Mouse (Mus musculus): ENCODE data around the gene Vmn1r231. TPM values are rescaled to one million over a fixed set of nuclear protein-coding genes. Genes with fewer than 3 reads are reported as not detected.

Gene Vmn1r231
- total RNA-seq (2021), result not detected
- long read RNA-seq, experiment 1, result 0 reads
- long read RNA-seq, experiment 2, result 0 reads

DNA sequence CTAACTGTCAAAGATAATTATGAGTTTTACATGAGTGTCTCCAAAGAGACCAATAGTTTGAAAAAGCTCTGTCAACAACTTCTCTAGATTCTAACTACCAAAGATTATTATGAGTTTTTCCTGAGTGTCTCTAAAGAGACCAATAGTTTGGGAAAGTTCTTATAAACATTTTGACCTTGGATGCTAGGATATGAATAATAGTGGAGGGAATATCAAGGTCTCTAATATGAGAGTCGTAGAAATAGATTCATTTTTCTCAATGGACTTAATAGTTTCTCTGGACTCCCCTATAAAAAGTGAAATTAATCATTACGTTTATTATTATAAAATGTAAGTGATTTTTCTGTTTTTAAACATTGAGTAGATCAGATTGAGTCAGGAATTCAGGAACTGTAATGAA lies at the start of gene Vmn1r231:
Gene Vmn1r231, minus strand, starts transcription at position 101 of the 400 bp plus-strand sequence.
- no peak for TF ChIP-seq CTCF (IDR thresholded peaks at IDR 0.05)
- H3K27ac ChIP-seq, result no peak within 1 kb of the TSS
- intact Hi-C loops (cut with DNase I), result no loop called here
- no peak within 1 kb of the TSS for H3K4me3 ChIP-seq
- DNase-seq (ENCODE audit: extremely low spot score in 1 of 2, low spot score in 2 of 2), result no peak

DNA sequence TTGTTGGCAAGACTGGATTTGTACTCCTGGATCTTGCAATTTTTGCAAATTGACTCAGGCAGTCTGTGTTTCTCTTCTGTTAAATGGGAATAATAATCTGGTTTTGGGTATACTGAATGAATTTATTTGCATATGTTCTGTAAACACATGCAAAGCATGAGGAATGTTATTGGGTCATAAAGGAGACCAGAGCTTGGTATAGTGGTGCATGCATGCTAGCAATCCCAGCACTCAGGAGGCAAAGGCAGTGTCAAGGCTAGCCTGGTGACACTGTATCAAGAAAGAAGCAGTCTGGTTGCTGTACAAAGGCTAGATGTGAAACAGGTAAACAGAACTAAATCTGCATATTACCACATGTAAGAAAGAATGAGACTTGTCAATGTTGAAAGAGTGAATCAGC lies 41.7 kb upstream of the Vmn1r231 start:
- intact Hi-C loops (cut with DNase I), result loop anchor here (10.0 kb wide), 3 partner anchors 588 to 1478 kb away; partner anchors contain the start of genes Zfp52, Zfp946 and Zfp948
- TF ChIP-seq CTCF (IDR thresholded peaks at IDR 0.05), result no peak
- no peak for DNase-seq (ENCODE audit: extremely low spot score in 1 of 2, low spot score in 2 of 2)
- peak overlapping the region; percentile 98 for H3K4me3 ChIP-seq
- no peak overlapping the region for H3K27ac ChIP-seq

GRCm38 (mm10) chr17:20946026-20946565 lies 41.2 kb upstream of the Vmn1r231 start:
- TF ChIP-seq CTCF (IDR thresholded peaks at IDR 0.05), result no peak
- DNase-seq (ENCODE audit: extremely low spot score in 1 of 2, low spot score in 2 of 2), result no peak
- intact Hi-C loops (cut with DNase I), result loop anchor here (10.0 kb wide), 3 partner anchors 589 to 1479 kb away; partner anchors contain the start of genes Zfp52, Zfp946 and Zfp948
- Histone ChIP-seq H3K4me3 (peak overlapping the region; percentile 98), H3K27ac (peak overlapping the region; percentile 95)

GRCm38 (mm10) chr17:20944985-20945891 lies 40.3 kb upstream of the Vmn1r231 start, which contains the start of gene Ppp2r1a:
Gene Ppp2r1a (plus strand): TSS chr17:20945311.
- Histone ChIP-seq H3K4me3 (peak within 1 kb of the TSS; percentile 98), H3K27ac (peak within 1 kb of the TSS; percentile 98)
- no peak for TF ChIP-seq CTCF (IDR thresholded peaks at IDR 0.05)
- peak; percentile 99 for DNase-seq (ENCODE audit: extremely low spot score in 1 of 2, low spot score in 2 of 2)
- intact Hi-C loops (cut with DNase I), result loop anchor here (1.0 to 10.0 kb wide), 4 partner anchors 63 to 1480 kb away; partner anchors contain the start of genes Zfp160, Zfp52, Zfp946 and Zfp948

- Histone ChIP-seq H3K4me3 (peak overlapping the region; percentile 64), H3K27ac (peak overlapping the region; percentile 98)
- no peak for DNase-seq (ENCODE audit: extremely low spot score in 1 of 2, low spot score in 2 of 2)
- no peak for TF ChIP-seq CTCF (IDR thresholded peaks at IDR 0.05)
- intact Hi-C loops (cut with DNase I), result loop anchor here (10.0 kb wide), 3 partner anchors 591 to 1481 kb away; partner anchors contain the start of genes Zfp52, Zfp946 and Zfp948
Observed at GRCm38 (mm10) chr17:20944226-20944625, 39.3 kb upstream of the Vmn1r231 start.

- no peak for DNase-seq (ENCODE audit: extremely low spot score in 1 of 2, low spot score in 2 of 2)
- H3K4me3 ChIP-seq, result no peak within 1 kb of the TSS
- H3K27ac ChIP-seq, result no peak within 1 kb of the TSS
- no peak for TF ChIP-seq CTCF (IDR thresholded peaks at IDR 0.05)
- intact Hi-C loops (cut with DNase I), result no loop called here
Observed at GRCm38 (mm10) chr17:20919614-20920013, 14.7 kb upstream of the Vmn1r231 start, which contains the start of gene Vmn1r232. Gene Vmn1r232 (minus strand): TSS chr17:20919714.

DNA sequence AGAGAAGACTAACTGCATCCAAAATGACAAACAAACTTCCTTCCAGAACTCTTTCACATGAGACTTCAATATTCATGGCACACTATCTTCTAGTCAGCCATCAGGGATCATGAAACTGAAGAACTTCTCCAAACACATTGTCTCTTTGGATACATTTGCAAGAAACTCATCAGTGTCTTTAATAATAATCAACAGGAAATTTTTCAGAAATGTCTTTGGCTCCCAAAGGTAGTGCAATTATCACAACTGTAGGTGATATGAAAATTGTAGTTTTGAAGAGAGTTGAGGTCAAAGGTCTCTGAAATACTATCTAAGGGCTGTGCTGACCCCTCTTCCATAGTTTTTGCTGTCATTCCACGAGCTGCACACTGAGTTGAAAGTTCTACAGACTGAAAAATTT lies 64.7 kb downstream of the Vmn1r231 start, which contains the start of gene Vmn1r230:
Gene Vmn1r230, plus strand, starts transcription at position 301 of the 400 bp plus-strand sequence.
- no peak for TF ChIP-seq CTCF (IDR thresholded peaks at IDR 0.05)
- H3K4me3 ChIP-seq, result no peak within 1 kb of the TSS
- intact Hi-C loops (cut with DNase I), result no loop called here
- no peak within 1 kb of the TSS for H3K27ac ChIP-seq
- DNase-seq (ENCODE audit: extremely low spot score in 1 of 2, low spot score in 2 of 2), result no peak

Other genes with a start within 250 kb of the Vmn1r231 start
- gene Vmn1r226, start 222.2 kb downstream of the Vmn1r231 start, total RNA-seq (2021), result not detected
- not detected for gene Vmn1r227, start 175.2 kb downstream of the Vmn1r231 start, total RNA-seq (2021)
- gene Vmn1r228, start 118.9 kb downstream of the Vmn1r231 start, total RNA-seq (2021), result not detected
- under 1 TPM; 0.05 to 0.14 TPM for gene Vmn1r229, start 93.5 kb downstream of the Vmn1r231 start, total RNA-seq (2021)
- gene Vmn1r230, start 64.6 kb downstream of the Vmn1r231 start, total RNA-seq (2021), result not detected
- gene Vmn1r232, start 14.6 kb upstream of the Vmn1r231 start, total RNA-seq (2021), result not detected
- gene Ppp2r1a, start 40.2 kb upstream of the Vmn1r231 start, total RNA-seq (2021), result 100 to 1,000 TPM; 537 to 542 TPM
- not detected for gene Vmn1r233, start 91.4 kb upstream of the Vmn1r231 start, total RNA-seq (2021)
- gene Zfp160, start 103.8 kb upstream of the Vmn1r231 start, total RNA-seq (2021), result 10 to 100 TPM; 19.7 to 22.4 TPM

All from left cerebral cortex, adult 2 months (tissue).